Mouse (Mus musculus) adrenal gland, postnatal 25 days (tissue): ENCODE data around the gene Vmn1r112. TPM values are rescaled to one million over a fixed set of nuclear protein-coding genes. Genes with fewer than 3 reads are reported as not detected.
"Not testable (repeated sequence)": the region's sequence is repeated elsewhere in the genome, so short reads cannot be mapped to it uniquely, and the experiment has no call there.

Experiments used
- DNase-seq: peaks from one replicate; pipeline ENCODE4 v3.0.0; 2021; ENCODE audit warnings: mixed read lengths
- long read RNA-seq: library from polyadenylated mRNA; stranded (forward); transcript quantifications from one replicate; pipeline ENCODE4 v2.0.0, GENCODE M21; 2021
- total RNA-seq: library from RNA; stranded (reverse); gene quantifications from 2 replicates; pipeline ENCODE4 v1.2.3, GENCODE M21; 2021

Vmn1r112 gene
- not detected in 2 replicates for total RNA-seq
- long read RNA-seq, result 0 reads

DNA sequence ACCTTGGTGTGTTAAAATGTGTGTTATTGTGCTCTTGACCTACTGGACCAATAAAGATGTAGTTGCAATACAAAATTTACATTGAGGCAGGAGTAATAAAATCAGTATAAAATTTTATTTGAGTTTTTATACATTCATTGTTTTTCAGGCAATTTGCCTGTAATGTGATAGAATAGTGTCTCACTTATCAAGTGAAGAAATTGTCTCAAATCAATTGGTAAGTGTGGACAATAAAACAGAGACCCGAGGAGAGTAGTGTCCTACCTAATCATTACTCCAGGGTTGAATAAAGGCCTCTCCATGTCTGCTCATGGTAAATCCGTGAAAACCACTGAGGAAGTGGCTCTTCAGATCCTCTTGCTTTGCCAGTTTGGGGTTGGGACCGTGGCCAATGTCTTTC lies at the start of gene Vmn1r112:
TSS of gene Vmn1r112 (plus strand) at position 301 of the 400 bp plus-strand sequence.
- not testable (repeated sequence) for DNase-seq

DNA sequence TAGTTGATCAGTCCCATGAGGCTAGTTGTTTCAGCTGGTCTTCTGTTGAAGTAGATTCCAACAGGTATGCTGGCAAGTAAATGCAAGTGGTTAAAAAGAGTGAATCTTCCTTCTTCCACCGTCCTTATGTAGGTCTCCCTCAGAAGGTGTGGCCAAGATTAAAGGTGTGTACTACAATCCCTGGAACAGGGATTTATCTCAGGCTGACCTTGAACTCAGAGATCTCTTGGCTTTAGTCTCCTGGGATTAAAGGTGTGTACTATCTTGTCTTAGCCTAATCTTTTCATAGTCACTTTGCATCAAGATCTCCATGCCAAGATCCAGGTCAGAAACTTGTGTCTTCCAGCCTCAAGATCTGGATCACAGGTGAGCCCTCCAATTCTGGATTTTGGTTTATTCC lies 40.5 kb upstream of the Vmn1r112 start, which contains the start of gene Gm10668:
TSS of gene Gm10668 (minus strand) at position 101 of the 400 bp plus-strand sequence.
- DNase-seq, result not testable (repeated sequence)

DNA sequence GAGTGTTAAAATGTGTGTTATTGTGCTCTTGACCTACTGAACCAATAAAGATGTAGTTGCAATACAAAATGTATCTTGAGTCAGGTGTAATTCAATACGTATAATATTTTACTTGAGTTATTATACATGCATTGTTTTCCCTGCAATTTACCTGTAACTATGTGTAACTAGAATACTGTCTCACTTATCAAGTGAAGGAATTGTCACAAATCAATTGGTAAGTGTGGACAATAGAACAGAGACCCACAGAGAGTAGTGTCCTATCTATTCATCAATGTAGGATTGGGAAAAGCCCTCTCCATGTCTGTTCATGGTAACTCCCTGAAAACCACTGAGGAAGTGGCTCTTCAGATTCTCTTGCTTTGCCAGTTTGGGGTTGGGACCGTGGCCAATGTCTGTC lies 16.0 kb downstream of the Vmn1r112 start, which contains the start of gene Vmn1r113:
TSS of gene Vmn1r113 (plus strand) at position 301 of the 400 bp plus-strand sequence.
- not testable (repeated sequence) for DNase-seq

- not testable (repeated sequence) for DNase-seq
Measured at GRCm38 (mm10) chr7:20812086-20812485, 41.1 kb downstream of the Vmn1r112 start, which contains the start of gene Vmn1r114. Gene Vmn1r114, minus strand, starts transcription at chr7:20812186.

Other genes with a start within 250 kb of the Vmn1r112 start
- gene Vmn1r104, start 237.3 kb upstream of the Vmn1r112 start, total RNA-seq, result not detected in 2 replicates
- gene Gm5726, start 225.4 kb upstream of the Vmn1r112 start, total RNA-seq, result not detected in 2 replicates
- gene Gm4141, start 194.9 kb upstream of the Vmn1r112 start, total RNA-seq, result not detected in 2 replicates
- gene Gm4513, start 172.2 kb upstream of the Vmn1r112 start, total RNA-seq, result not detected in 2 replicates
- gene Vmn1r107, start 102.3 kb upstream of the Vmn1r112 start, total RNA-seq, result not detected in 2 replicates
- not detected in 2 replicates for gene Vmn1r111, start 68.0 kb upstream of the Vmn1r112 start, total RNA-seq
- gene Gm10668, start 40.6 kb upstream of the Vmn1r112 start, total RNA-seq, result not detected in 2 replicates
- not detected in 2 replicates for gene Vmn1r113, start 16.1 kb downstream of the Vmn1r112 start, total RNA-seq
- gene Vmn1r114, start 41.0 kb downstream of the Vmn1r112 start, total RNA-seq, result not detected in 2 replicates
- gene Vmn1r115, start 73.8 kb downstream of the Vmn1r112 start, total RNA-seq, result not detected in 2 replicates
- gene Vmn1r116, start 101.1 kb downstream of the Vmn1r112 start, total RNA-seq, result not detected in 2 replicates
- not detected in 2 replicates for gene Vmn1r117, start 112.9 kb downstream of the Vmn1r112 start, total RNA-seq
- gene Vmn1r118, start 141.2 kb downstream of the Vmn1r112 start, total RNA-seq, result not detected in 2 replicates
- gene Vmn1r119, start 241.3 kb downstream of the Vmn1r112 start, total RNA-seq, result not detected in 2 replicates